Mouse (Mus musculus): ENCODE measurements at regions not wholly inside any gene's neighbourhood (a gene's known extent, or its start where the extent isn't known, plus 50 kb on each side); places are given as distances from the start of the nearest gene placed in this dataset.

GRCm38 (mm10) chr8:8487706-8488105 lies 173.3 kb downstream of the Efnb2 start:
- TF ChIP-seq CTCF (IDR thresholded peaks at IDR 0.05; ENCODE audit: extremely low read depth, insufficient read depth, insufficient read length, insufficient replicate concordance) (no peak), POLR2A (IDR thresholded peaks at IDR 0.05; ENCODE audit: low read depth, low read length) (no peak)
